Mouse (Mus musculus) cerebellum, adult 2 months (tissue): ENCODE data around the gene Ggta1.

Experiments
- CTCF ChIP-seq: fragments of 200-500 bp; IDR thresholded peaks from 2 replicates; pipeline ENCODE4 v1.5.1; 2011; ENCODE audit warnings: low read depth, mild to moderate bottlenecking, control low read depth, low read length, moderate library complexity, borderline replicate concordance; ENCODE audit not compliant: insufficient read depth
- POLR2A ChIP-seq: fragments of 200-500 bp; IDR thresholded peaks from 2 replicates; pipeline ENCODE4 v1.6.1; 2011; ENCODE audit warnings: low read length, control low read depth, borderline replicate concordance; ENCODE audit not compliant: insufficient read depth

- TF ChIP-seq CTCF, result no peak
- TF ChIP-seq POLR2A, result no peak
Observed at GRCm38 (mm10) chr2:35367629-35368028, 95.4 kb downstream of the Ggta1 start, which contains the start of gene 4930568D16Rik.
